Mouse (Mus musculus) kidney, adult 2 months (tissue): ENCODE results near the gene Nccrp1.

ENCODE experiments used
- CTCF ChIP-seq: fragments of 200-500 bp; conservative IDR thresholded peaks from 2 replicates; pipeline ENCODE4 v1.5.1; 2011; ENCODE audit warnings: low read depth, mild to moderate bottlenecking, control low read depth, low read length, moderate library complexity, mixed read lengths; ENCODE audit not compliant: insufficient read depth, insufficient read length
- POLR2A ChIP-seq: fragments of 200-500 bp; IDR thresholded peaks from one replicate; pipeline ENCODE4 v1.6.1; 2011; ENCODE audit warnings: low read depth, low read length, control low read depth

GRCm38 (mm10) chr7:28584468-28584867 is 37.4 kb upstream of the Nccrp1 start:
- TF ChIP-seq CTCF (no peak), POLR2A (no peak)
